Mouse (Mus musculus) heart, postnatal 10 days (tissue): ENCODE measurements around the gene Asrgl1. TPM values are rescaled to one million over a fixed set of nuclear protein-coding genes. Genes with fewer than 3 reads are reported as not detected.
"Not testable (repeated sequence)": the region's sequence is repeated elsewhere in the genome, so short reads cannot be mapped to it uniquely, and the experiment has no call there.

Experiments used
- DNase-seq, 2 experiments: peaks; one replicate each; pipeline ENCODE4 v3.0.0; 2021
- intact Hi-C: fragments of 180-260 bp; cut with DNase I; formaldehyde crosslinking; loops from one replicate; pipeline ENCODE4 v1.15.1; 2025
- total RNA-seq, 2 experiments: library from RNA; stranded (reverse); gene quantifications; 2 replicates each; pipeline ENCODE4 v1.2.3; 2021

The Asrgl1 gene
- total RNA-seq, 2 experiments from 2014 or later = 18.5 to 18.6 TPM

- peak in 1 of 2 experiments; percentile 29 for DNase-seq
- intact Hi-C loops = no loop called here
Observed at GRCm38 (mm10) chr19:9106751-9107378, 28.6 kb downstream of the Asrgl1 start.

DNA sequence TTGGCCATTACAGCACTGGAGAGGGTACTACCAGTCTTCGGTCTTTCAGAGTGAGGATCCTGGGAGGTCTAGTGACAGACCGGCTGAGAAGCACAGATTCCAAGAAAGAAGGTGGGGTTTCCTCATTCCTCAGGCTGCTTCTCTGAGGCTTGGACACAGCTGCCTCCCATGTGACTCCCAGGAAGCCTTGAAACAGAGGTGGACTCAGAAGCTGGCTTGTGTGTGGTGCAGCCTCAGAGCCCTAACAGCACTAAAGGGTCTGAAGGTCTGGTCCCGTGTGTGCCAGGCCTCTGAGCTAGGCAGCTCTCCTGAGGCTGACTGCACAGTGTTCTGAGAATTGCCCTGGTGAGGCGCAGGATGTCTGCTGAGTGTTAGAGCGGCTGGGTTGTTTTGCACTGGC lies 29.3 kb downstream of the Asrgl1 start:
- intact Hi-C loops = no loop called here
- peak in 1 of 2 experiments; percentile 49 for DNase-seq

DNA sequence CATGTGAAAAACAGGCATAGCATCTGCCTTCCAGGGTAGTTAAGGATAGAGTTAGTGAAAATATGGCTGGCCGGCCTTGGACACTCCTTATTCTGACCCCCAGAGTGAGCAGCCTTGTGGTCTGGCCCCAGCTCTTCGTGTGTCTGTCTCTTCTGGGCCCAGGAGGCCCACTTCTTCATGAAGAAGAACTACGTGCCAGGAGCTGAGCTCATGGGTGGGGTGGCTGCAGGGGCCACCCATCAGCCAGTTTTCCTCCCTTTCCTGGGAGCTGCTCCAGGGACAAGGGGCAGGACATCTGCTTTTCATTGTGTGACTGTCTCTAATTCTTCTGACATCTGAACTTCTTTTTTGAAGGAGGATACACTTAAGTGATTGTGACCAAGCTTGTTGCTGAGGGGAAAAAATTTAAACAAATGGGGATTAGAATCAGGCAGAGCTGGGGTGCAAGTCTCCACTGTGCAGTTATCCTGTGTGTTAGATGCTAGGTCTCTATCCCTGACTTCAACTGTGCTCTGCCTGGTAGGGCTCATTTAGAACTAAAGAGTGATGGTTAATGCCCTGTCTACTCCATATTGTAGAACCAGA lies 30.2 kb downstream of the Asrgl1 start:
- intact Hi-C loops = no loop called here

GRCm38 (mm10) chr19:9103986-9104385 lies 31.4 kb downstream of the Asrgl1 start:
- intact Hi-C loops = no loop called here
- no peak for DNase-seq

More for the DNA sequence above, 30.2 kb downstream of the Asrgl1 start:
- DNase-seq = peak; percentile 52 to 56

DNA sequence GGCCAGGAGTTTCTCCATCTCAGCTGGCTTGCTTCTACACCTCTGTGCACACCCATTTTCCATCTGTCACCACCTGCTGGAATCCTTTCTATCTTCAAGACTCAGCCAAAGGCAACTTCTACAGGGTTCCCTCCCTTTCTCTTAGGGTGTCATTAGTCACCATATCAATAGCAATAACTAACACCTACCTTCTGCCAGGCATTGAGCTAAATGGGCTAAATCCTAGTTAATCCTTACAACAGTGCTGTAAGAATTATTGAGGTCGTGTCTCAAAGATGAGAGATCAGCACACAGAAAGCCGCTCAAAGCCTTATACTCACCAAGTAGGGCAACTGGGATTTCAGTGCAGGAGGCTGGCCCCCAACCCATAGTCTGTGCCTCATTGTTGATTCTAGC lies 34.4 kb downstream of the Asrgl1 start:
- intact Hi-C loops = no loop called here
- no peak for DNase-seq

GRCm38 (mm10) chr19:9100297-9101061 lies 35.0 kb downstream of the Asrgl1 start:
- intact Hi-C loops = no loop called here
- no peak for DNase-seq

- intact Hi-C loops = no loop called here
- no peak for DNase-seq
Observed at GRCm38 (mm10) chr19:9099751-9100150, 35.7 kb downstream of the Asrgl1 start.

- no peak for DNase-seq
- intact Hi-C loops = no loop called here
Observed at GRCm38 (mm10) chr19:9097441-9097840, 38.0 kb downstream of the Asrgl1 start.

- DNase-seq = no peak
- intact Hi-C loops = no loop called here
Observed at GRCm38 (mm10) chr19:9095111-9095510, 40.3 kb downstream of the Asrgl1 start.

- no peak for DNase-seq
- intact Hi-C loops = no loop called here
Observed at GRCm38 (mm10) chr19:9090709-9091108, 44.7 kb downstream of the Asrgl1 start.

- no peak for DNase-seq
- intact Hi-C loops = no loop called here
Observed at GRCm38 (mm10) chr19:9090191-9090590, 45.2 kb downstream of the Asrgl1 start.

DNA sequence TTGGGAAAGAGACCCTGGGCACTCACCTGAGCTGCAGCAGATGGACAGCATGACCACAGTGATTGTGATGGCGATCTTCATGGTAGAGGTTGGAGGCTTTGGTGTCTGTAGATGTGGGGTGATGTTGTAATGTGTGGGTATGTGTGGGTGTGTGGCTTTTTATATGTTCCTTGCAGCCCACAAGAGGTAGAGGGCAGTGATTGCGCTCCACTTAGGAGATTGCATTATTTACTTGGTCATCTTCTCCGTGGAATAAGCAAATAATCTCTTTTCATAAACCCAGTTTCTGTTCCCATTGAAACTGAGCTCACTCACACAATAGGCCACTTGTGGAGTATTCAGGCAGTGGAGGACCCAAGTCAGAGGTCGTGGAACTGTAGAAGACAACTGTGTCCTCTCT lies 47.6 kb downstream of the Asrgl1 start, which contains the start of gene Scgb1a1:
Gene Scgb1a1 (minus strand): TSS at position 138 of the 400 bp plus-strand sequence.
- intact Hi-C loops = no loop called here
- DNase-seq = no peak

DNA sequence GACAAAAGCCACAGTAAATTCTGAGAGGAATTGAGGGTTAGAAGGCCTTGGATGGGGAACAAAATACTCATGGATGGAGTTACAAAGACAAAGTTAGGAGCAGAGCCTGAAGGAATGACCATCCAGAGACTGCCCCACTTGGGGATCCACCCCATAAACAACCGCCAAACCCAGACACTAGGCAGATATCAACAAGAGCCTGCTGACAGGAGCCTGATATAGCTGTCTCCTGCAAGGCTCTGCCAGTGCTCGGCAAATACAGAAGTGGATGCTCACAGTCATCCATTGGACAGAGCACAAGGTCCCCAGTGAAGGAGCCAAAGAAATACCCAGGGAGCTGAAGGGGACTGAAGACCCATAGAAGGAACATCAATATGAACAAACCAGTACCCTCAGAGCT lies 51.5 kb downstream of the Asrgl1 start:
- peak in 1 of 2 experiments; percentile 22 for DNase-seq
- intact Hi-C loops = not testable (repeated sequence)

DNA sequence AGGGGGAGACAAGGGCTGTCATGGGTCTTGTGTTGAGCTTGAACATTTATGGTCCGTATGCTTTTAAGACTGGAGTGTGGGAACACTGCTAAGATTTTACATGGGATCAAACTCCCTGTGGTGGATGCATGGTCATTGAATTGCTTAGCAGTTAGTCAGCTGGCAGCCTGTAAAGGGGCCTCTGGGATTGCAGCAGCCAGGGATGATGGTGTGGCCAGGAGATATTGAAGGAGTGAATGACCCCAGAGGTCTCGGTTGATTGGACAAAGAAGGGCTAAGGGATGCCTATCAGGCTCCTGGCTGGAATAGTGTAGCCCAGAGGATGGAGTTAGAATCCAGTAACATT lies 52.5 kb downstream of the Asrgl1 start:
- peak in 1 of 2 experiments; percentile 30 for DNase-seq
- intact Hi-C loops = no loop called here

DNA sequence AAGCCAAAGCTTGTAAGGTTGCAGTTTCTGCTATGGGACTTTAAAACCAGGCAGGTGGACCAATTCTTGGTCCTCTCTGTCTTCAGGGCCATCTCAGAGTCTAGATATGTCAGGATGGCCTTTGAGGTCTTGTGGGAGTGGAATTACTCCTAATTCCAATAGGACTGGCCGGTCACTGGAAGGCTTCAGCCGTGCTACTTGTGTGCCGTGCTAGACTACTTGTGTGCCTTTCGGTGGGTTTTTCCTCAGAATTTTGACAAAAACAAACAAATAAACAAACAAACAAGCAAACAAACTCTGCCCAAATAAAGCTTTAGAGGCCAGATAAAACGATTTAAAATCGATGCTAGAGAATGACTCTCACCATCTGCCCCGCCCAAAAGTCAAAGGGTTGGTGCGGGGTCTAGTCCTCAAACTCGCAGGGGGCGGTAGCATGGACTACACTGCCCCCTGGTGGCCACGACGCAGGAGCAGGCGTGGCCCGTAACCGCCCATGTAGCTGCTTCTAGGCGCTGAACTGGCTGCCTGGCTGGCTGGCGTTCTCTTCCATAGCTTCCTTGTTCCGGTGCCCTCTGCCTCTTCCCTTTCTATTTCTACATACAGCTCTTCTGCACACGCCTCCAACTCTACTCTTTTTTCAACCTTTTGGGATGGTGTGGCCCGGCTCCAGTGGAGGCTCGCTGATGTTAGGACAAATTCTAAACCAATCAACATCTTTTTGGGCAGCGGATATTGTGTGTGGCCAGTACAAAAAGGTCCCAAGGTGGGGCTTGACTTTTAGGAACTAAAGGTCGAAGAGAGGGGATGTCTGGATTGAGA lies 53.0 kb downstream of the Asrgl1 start:
- peak; percentile 89 to 91 for DNase-seq
- intact Hi-C loops = loop anchor here (1.0 kb wide), 2 partner anchors 89 to 106 kb away; no protein-coding TSS in a partner anchor

DNA sequence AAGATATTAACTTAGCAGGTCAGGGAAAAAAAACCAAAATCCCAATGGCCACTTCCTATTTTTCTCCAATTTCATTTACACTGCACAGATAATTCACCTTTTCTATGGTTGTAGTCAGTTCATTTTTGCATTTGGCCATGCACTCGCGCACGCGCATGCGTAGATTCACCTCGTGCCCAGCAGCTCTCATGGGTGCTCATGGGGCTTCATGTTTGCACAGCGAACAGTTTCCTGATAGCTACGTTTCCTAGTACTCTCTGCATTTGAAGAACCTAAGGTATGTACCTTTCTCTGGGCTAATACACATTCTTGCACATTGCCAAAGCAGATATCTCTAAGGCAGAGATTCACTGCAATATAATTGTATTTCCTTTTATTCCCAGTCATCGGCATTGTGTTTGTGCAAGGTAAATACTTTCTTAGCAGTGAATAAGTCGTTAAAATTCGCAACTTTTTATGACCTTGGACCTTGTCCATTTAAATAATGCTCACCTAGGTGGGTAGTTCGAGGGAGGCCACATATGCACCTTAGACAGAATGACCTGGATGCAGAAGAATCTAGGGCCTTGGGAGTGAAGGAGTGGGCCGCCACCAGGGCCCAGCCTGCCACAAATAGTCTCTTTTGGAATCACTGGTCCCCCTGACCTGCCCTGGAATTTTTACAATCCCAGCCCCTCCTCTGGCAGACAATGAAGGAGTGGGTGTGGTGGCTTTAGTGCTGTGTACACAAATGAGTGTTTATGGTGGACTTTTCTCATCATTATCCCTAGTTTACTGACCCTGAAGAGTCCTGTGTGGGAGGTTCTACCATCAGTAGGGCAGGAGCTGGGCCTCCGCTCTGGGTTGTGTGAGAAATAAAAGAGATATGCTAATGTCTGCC lies 53.9 kb downstream of the Asrgl1 start:
- intact Hi-C loops = loop anchor here (1.0 kb wide), 2 partner anchors 88 to 105 kb away; no protein-coding TSS in a partner anchor
- DNase-seq = no peak

DNA sequence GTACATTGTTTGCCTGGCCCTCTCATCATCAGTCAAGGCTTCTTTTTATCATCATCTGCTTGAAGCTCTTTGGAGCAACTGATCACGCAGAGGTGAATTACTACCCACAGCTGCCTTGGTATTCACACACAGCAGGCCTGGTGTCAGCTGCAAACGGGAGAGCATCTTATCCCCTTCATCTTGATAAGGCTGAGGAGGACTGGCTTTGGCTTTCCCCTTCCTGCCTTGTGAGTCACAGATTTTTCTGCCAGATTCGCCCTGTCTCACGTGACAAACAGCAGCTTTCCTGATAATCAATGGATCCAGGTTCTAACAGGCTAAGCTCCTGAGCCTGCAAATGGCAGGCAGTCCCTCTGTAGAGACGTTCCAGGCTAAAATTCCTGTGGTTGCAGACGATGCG lies 55.5 kb downstream of the Asrgl1 start:
- intact Hi-C loops = no loop called here

DNA sequence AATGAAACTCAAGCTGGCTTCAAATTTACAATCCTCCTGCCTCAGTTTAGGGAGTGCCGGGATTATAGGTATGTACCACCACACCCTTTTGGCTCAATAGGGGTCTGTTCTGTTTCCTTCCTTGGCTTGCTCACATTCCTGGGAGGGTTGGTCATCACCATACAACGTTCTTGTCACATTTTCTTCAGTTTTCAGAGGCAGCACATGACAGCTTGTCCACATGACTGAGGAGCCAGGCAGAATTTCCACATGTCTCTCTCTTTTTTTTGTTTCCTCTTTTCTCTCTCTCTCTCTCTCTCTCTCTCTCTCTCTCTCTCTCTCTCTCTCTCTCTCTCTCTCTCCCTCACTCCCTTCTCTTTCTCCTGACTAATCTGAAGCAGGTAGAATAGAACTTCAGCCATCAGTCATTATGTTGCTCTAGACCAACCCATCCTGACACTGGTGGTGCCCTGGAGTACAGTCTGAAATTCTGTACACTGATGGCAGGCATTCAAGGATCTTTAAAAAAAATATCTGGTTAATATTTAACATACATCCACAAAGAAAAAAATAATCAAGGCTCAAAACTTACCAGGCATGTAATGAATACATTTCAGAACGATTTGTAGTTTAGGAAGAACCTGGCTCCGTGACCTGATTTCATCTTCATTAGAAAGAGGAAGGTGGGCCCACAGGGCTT lies 58.3 kb downstream of the Asrgl1 start:
- intact Hi-C loops = no loop called here

More for the DNA sequence above, 55.5 kb downstream of the Asrgl1 start:
- no peak for DNase-seq

DNA sequence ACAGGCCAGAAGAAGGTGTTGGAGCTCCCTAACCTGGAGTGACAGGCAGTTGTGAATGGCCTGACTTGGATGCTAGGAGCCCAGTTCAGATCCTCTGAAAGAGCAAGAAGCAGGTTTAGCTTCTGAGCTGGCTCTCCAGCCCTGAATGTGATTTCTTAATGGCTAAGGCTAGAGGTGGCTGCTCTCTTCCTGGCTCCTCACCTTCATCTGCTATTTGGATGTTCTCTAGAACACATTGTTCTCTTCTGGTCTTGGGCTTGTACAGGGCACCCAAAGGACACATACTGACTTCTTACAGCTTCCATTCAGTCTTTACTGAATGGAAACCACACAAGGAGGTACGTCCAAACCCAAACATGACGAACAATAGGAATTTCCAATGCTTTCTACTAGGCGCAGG lies 59.4 kb downstream of the Asrgl1 start:
- no peak for DNase-seq
- intact Hi-C loops = no loop called here

More for the DNA sequence above, 58.3 kb downstream of the Asrgl1 start:
- DNase-seq = no peak
